Mouse (Mus musculus) E14TG2a.4 (cell line): ENCODE data around the gene Zmynd12.

Experiments
- CTCF ChIP-seq: conservative IDR thresholded peaks from 2 replicates; pipeline ENCODE4 v1.5.1; 2014; ENCODE audit warnings: low read length
- NANOG ChIP-seq: IDR thresholded peaks from 2 replicates; pipeline ENCODE4 v1.6.1; 2014; ENCODE audit warnings: borderline replicate concordance, low read length, mixed read lengths
- POU5F1 ChIP-seq: IDR thresholded peaks from 2 replicates; pipeline ENCODE4 v1.6.1; 2014; ENCODE audit warnings: low read length, borderline replicate concordance

DNA sequence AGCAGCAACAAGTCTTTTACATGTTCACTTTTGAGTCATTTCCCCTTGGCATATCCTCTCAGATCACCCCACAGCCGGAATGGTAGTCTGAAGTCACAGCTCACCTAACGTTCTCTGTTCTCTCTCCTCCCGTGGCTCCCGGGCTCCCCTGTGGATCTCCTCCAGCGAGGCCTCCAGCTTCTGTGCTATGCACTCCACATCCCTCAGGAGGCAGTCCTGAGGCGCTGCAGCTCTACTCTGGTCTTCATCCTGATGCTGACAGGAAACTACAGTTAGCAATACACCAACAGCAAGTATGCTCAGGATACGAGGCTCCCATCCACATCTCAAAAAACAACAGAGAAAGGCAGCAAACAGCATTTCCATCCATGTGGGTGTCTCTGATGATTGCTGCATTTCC is 21.7 kb upstream of the Zmynd12 start:
- no peak for TF ChIP-seq CTCF
- no peak for TF ChIP-seq POU5F1
- TF ChIP-seq NANOG: no peak
